Mouse (Mus musculus) cerebellum, postnatal 4 days (tissue): Measurements from ENCODE around the gene Rxrg.
A peak's percentile ranks its signal among the peaks of the same experiment; 100 is the strongest.

Source experiments
- DNase-seq, 2 experiments: peaks; one replicate each; pipeline ENCODE4 v3.0.0; 2022; ENCODE audit warnings: low spot score in 2 of 2, mixed read lengths in 1 of 2

The Rxrg gene

DNA sequence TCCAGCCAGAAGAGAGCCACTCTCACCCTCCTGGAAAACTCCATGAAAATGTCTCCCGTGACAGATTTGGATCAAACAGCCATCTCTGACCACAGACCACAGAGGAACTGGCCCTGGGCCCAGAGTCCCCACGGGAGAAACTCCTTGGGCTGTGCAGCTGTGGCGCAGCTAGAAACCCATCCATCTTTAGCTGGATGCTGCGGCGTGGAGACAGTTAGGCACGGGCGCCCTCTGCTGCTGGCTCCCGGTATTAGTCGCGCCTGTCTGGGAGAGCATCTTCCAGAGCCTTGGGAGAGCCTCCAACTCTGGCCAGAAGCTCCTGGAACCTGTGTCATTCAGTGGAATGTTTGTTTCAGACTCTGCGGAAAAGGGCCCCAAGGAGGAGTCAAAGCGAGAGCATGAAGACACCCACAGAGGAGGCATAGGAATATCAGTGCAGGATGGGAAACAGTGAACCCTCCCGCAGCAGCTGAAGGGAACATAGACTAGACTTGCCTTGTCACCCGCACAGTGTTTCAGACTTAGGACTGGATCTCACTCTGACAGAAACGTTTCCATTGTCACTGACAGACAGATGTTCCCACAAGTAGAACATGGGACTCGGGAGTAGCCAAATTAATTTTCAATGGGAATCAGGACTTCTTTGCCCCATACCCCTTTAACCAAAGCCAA is 46.8 kb downstream of the Rxrg start:
- DNase-seq = peak; percentile 94 to 95

DNA sequence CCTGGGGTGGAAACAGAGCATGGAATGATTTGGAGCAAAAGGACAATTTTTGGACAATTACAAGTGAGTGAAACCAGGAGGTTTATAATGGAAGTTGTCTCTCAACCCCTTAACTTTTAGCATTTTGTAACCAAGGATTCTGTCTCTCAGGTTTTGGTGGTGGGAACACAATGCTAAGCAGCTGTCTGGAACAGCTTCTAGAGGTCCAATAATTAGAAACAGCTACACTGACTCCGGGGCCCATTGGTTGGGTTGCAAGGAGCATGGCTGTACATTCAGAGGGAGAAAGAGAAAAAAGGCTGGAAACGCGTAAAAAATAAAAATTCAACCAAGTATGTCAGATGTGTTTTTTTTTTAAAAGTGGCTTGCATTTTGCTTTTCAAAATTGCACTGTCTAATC is 50.5 kb downstream of the Rxrg start:
- no peak for DNase-seq

DNA sequence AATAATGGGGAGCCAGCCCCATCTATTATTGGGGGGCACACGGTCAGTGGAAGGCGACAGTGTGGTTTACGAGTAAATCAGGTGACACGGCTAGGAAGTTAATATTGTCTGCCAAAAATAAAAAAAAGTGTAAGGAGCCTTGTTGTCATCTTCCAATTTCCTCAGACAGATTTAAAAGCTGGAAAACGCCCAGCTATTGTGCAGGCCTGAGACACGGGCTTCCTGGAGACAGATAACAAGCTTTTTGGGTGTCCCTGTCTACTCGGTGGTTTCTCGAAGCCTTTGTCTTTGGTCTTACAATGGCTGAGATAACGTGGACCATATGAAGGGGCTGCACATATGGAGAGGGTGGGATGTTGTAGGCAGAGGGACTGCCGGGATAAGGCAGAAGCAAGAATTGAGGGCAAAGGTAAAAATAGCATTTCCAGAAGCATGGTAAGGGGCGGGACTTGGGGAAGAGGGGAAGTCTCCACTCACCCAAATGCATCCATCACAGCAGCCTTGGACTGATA is 51.0 kb downstream of the Rxrg start:
- no peak for DNase-seq

DNA sequence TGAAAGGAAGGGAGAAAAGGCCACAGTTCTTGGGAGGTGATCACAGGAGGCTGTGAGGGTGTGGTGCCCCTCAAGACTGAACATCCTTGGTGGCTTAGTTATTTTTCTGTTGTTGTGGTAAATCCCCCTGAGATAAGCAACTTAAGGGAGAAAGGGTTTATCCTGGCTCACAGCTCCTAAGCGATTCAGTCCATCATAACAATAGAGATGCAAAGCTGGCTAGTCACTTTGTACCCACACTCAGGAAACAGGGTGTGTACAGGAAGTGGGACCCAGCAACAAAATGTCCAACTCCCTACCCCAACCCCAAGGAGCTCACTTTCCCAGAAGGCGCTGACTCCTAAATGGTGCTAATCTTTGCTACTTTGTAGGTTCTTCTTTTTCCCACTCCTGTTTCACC is 54.2 kb downstream of the Rxrg start:
- DNase-seq = no peak

DNA sequence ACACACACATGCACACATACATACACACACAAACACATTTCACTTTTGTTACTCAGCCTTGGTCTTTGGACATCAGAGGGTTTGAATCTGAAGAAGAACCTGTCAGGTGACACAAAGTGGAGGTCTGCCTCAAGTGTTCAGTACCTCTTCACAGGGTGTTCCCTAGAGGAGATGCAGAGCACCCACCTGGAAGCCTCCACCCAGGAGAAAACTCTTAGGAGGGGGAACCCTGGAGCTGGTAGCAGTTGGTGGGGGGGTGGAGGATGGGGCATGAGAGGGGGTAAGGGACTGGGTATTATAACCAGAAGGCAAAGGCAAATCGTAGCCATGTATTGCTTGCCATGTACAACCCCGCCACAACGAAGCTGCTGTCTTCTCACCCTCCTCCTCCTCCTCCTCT is 60.9 kb downstream of the Rxrg start:
- no peak for DNase-seq

DNA sequence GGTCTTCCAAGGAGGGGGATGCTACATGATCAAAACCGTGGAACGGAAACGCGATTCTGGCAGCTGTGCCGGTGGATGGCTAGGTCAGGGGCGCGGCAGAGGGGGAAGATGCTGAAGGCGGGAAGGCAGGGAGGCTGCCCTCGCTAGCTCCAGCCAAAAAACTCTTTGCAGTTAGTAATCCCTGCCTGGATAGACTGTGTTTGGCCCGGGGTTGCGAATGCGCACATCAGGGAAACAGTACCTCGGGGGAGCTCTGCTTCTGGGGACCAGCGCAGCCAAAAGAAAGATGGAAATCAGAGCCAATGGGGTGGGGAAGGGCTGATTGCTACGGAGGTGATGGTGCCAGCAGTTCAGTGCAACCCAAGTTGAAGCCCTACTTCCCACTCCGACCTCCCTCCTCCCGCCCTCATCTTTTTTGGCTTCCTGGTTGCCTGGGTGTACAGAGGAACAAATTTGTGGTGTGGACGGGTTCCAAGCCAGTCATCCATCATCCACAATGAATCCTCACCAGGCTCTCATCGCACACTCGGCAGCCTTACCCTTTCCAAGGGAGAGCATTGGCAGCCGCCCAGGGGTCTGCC is 62.4 kb downstream of the Rxrg start:
- DNase-seq = peak; percentile 35 to 72

DNA sequence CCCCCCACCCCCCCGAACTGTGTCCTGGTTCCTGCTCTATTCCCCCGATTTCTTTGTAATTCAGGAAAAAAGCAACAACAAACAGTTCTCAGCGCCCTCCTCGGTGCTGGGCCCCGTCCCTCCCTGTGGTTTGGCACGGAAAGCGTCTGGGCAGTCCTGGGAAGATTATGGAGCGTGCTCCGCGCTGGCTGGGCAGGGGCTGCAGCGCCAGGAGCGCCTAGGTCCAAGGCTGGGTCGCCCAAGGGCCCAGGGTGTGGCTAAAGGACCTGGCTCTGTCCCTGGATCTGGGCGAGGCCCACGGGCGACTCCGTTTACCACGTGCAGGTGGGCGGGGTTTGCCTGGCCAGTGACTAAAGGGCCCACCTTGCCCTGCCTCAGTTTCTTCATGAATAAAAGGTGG is 62.9 kb downstream of the Rxrg start:
- DNase-seq = no peak

DNA sequence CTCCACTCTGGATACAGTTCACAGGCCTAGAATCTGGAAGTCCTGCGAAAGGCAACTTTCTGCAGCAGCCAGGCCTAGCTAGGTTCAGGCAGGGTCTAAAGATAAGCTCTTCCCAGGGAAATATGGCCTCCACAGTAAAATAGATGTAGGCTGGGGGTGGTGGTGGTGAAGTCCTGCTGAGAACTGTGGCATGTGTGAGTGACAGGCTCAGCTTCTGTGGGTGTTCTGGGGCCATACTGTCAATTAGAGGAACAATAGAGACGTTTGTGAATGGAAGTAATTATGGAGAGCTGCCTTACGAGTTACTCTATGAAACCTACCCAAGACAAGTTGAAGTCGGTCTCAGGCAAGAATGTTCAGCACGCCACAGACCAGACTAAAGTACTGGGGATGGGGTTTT is 65.0 kb downstream of the Rxrg start:
- no peak for DNase-seq

DNA sequence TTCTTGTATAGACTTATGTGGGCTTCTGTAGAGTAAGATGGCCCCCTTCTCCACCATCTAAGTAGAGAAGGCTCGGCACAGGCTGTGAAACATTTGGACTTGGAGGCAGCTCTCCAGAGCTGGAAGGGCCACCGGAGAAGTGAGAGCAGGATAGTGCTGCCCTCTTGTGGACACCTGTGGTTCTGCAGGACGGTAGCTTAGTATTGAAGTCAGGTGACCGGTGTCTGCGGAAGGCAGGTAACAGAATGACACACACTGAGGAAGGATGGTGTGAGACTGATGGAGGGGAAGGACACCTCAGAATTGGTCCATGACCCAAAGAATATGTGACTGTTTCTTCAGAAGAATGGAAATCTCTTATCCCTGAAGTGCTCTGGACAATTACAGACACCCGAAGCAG is 71.6 kb downstream of the Rxrg start:
- peak in 1 of 2 experiments; percentile 59 for DNase-seq

DNA sequence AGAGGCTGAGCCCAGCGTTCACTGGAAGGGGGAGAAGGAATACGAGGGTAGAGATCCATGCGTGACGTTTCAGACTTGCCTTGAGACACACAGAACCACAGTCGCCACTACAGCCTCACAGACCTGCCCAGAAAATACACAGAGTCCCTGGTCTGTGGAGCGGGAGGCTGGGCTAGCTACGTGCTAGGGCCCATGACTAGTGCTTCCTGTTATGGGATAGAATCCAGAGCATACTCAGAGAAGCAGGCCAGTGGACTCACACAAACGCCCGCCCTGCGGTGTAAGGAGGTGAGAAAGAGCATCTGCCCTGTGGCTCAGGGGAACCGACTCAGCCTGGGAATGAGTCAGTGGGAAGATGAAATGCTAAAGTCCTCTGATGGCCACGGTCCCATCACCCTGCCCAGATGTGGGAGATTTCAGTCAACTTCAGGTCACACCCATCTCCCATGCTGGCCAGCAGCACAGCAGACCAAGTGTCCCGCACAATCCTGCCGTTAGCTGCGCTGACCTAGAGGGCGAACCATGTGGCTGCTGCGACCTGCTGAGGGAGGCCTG is 74.3 kb downstream of the Rxrg start:
- peak in 1 of 2 experiments; percentile 8 for DNase-seq

DNA sequence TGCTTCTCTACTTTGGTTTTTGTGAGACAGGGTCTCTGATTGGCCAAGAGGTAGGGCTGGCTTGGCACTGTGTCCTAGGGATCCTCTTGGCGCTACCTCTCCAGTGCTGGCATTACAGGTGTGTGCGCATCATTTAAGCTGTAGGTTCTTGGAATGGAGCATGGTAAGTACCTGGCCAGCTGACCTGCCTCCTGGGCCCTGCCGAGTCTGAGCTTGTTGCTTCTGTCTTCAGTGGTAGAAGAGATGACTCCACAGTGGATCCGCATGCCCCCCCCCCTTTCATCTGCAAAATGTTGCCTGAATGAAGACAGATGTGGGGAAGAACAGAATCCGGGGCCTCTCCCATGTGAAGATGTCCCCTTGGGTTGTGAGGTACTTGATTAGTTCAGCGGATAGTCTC is 80.9 kb downstream of the Rxrg start:
- no peak for DNase-seq

DNA sequence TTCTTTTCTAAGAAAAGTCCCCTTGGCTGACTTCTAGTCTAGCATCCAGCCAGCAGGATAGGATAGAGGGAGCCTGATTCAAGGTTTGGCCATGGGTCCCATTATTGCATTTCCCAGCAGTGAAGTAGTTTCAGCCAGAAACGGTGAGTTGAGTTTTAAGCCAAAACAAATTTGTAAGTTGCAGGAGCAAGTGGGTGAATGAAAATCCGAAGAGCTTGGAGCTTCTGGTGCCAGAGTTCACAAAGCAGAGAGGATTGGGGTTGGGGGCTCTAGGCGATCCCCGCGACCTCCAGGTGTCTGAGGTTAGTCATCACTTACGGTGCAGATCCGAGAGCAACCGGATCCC is 89.8 kb downstream of the Rxrg start:
- DNase-seq = no peak

DNA sequence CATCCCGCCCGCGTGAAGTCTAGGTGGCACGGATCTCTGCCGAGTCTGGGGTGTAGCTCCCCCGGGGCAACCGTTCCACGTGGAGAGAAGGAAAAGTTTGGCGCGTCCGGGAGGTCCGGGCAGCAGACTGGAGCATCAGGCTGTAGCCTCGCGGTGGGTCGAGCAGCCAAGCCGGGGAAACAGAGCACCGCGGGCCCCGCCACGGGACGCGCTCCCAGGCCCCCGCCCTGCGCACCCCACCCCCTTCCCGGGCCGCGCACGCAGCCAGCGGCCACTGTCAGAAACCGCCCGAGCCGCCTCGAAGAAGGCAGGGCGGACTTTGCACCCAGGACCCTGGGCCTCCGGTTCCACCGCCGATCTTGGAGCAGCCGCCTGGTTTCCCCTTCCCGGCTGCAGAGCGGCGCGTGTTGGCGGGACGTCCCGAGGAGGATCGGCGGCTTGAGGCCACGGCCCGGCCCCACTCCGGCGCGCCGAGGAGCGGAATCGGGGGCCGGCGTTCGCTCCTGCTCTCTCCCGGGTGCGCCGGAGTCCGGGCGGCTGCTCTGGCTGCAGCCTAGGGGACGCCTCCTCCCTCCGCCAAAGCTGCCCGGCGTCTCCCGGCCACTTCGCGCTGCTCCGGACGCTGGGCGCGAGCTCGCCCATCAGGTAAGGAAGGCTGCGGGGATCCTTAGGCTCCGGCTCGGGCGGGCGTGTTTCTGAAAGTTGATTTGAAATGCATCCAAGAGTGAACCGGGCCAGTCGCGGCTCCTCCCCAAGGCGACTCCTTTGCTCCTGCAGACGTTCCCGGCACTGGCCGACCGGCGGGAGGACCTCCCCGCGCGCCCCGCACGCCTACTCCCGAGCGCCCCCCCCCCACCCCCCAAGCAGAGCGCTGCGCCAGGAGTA is 90.4 kb downstream of the Rxrg start:
- peak in 1 of 2 experiments; percentile 8 for DNase-seq

DNA sequence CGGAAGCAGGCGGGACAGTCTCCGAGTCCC is 90.9 kb downstream of the Rxrg start, which contains the start of gene Lmx1a:
Lmx1a (plus strand) TSS at position 6 of the 30 bp plus-strand sequence.
- DNase-seq = no peak
